Mouse (Mus musculus) natural killer cell, adult 2 months (primary cell): ENCODE results near the gene Stum.
"Not testable (repeated sequence)": the region's sequence is repeated elsewhere in the genome, so short reads cannot be mapped to it uniquely, and the experiment has no call there.

ENCODE experiments used
- DNase-seq, 2 experiments: peaks; one replicate each; pipeline ENCODE4 v3.0.0; 2022; ENCODE audit warnings: low spot score in 2 of 2

Gene Stum

GRCm38 (mm10) chr1:180406336-180407035, 76.8 kb downstream of the Stum start:
- DNase-seq = no peak

GRCm38 (mm10) chr1:180405576-180406335, 77.5 kb downstream of the Stum start:
- no peak for DNase-seq

DNA sequence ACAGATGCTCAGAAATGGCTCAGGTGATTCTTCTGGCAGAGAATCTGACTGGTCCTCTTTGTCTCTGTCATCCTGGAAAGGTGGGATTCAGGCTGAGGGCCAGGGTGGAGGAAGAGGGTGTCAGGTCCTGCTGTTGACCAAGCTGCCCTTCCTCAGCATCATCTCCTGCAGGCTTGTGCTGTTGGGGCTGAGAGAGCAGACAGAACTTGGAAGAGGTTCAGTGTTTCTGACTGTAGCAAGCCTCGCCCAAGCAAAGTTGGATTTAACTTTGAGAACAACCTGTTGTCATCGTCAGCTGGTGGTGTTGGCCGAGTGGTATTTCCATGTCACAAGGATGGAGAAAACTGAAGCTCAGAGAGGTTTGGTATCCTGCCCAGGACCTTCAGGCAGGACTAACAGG, 78.6 kb downstream of the Stum start:
- no peak for DNase-seq

DNA sequence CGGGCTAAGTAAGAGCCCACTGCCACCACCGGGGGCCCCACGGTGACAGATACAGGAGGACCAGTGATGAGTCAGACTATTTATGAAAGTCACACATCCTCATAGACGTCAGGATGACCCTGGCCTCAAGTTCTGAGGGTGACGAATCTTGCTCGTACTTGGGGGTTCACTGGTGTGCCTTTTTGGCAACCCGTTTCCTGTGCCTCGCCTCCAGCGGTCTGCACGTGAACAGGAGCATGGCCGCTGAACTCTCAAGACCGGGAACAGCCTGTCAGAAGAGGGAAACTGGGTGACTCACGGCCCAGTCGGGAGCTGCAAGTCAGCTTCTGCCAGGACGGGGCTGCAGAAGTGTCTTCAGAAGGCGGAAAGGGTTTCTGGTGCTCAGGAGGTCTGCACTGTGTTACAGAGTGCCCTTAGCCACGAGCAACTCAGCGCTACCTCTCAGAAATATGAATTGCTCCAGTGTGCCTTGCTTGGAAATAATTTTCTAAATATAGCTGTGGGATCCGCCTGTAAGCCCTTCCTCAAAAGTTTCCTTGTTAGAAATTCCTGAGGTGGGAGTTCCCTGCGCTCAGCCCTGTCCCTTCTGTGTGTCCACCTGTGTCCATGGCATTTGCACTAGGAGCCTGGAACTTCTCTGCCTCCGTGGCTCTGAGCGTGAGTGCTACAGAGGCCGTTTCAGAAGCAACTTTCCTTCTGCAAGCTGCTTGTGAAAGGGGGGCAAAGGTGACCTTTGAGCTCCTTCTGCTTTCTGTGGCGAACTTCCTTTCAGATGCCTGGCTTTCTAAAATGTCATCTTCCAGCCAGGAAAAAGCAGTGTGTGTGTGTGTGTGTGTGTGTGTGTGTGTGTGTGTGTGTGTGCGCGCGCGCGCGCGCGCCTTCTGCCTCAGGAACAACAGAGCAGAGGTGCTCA, 79.4 kb downstream of the Stum start:
- DNase-seq = peak; percentile 92 to 94

DNA sequence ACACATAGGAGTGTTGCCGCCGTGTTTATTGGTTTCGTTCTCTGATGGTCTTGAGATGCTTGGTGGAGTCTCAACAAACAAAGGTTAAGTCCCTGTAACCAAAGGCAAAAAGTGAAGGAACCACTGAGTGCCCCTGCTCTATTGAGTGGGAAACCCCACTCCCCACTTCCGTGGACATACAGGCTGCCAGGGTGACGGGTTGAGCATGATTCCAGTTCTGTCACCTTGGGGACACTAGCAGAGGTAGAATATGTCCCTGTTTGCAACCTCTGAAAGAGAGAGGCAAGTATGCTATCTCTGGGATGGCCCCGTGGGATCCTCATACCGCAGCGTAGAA, 80.0 kb downstream of the Stum start:
- DNase-seq = no peak

- DNase-seq = no peak
Measured at GRCm38 (mm10) chr1:180402481-180403081, 80.7 kb downstream of the Stum start.

DNA sequence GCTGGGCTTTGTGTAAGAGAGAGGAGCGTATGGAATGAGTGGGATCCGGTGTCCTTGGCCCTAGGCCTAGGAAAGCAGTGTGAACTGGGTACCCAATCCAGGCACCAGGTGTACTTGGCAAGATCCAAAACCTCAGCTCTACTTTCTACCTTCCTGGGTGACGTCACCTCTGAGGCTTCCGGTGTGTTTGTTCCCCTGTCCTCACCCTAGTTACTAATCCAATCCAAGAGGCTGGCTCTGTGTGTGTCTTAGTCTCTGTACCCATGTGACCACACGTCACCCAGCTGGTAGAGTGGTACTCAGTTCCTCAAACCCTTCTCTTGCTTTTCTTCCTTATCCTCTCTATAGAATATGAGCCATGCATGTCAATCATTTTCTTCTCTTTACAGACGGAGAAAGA, 81.6 kb downstream of the Stum start:
- DNase-seq = peak; percentile 59 to 86

DNA sequence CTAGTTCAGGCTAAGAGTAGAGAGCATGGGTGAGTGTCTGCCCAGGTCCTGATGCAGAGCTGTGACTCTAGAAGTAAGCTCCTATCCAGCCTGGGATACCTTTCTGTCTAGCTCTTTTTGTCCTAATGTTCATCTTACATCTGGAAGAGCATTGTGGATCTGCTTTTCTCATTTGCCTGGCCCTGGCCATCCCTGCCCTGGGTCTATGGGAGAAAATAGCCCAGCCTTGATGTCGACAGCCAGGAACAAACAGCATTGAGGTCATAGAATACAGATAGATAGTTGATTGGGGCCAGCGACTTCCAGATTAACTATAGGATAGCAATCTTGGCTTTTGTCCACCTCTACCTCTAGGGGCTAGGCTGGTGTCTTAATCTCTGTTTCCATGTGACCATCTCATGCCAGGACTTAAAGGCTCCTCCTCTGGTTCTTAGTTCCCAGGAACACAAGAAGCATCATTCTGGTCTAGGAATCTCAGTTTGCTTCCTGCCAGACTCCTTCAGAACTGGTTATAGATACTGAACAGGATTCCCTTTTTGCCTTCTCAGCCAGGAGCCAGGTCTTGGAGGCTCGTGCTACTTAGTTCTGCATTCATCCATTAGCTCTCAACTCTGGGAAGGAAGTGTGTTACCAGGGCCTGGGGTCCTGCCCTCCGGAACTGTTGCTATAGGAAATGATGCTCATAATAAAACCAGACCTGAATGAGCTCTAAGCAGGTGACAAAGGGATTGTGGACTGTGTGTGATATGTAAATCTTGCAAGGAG, 82.4 kb downstream of the Stum start:
- DNase-seq = no peak

DNA sequence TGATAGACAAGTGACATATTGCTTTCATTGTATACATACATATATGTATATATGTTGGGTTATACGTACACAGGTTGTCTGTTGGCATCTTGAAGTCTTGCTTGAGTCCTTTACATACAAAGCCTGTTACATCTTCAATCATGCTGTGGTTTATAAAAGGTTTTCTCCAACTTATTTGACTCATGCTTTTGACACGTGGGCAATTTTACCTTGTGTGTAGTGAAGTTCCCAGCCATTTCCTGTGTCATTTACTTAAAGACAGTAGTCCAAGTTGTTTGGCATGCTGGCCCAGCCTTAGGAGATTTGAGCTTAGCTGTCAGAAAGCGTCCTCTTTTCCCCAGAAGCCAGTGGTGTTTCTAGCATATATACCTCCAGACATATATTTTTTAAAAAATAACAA, 84.9 kb downstream of the Stum start:
- DNase-seq = peak in 1 of 2 experiments; percentile 46

- DNase-seq = no peak
Measured at GRCm38 (mm10) chr1:180397734-180398133, 85.6 kb downstream of the Stum start.

- DNase-seq = no peak
Measured at GRCm38 (mm10) chr1:180393873-180394272, 89.4 kb downstream of the Stum start.

GRCm38 (mm10) chr1:180393017-180393797, 90.1 kb downstream of the Stum start:
- peak; percentile 51 to 57 for DNase-seq

- DNase-seq = no peak
Measured at GRCm38 (mm10) chr1:180392137-180392798, 91.0 kb downstream of the Stum start.

DNA sequence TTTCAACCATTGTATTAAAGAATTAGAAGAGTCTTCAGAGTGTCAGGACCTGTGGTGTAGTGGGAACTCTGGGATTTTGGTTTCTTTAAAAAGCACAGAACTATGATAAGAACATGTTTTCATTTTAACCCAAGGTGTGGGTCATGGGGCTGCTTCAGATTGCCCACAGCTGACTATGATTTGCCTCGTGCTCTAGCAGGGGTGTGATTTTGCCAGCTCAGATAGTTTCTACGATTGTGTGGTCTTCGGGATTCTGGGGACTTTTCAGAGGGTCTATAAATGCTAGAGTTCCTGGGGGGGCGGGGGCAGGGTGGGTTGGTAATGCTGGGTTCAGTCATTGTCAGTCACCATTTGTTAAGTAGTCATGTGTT, 91.7 kb downstream of the Stum start:
- DNase-seq = no peak

- no peak for DNase-seq
Measured at GRCm38 (mm10) chr1:180390746-180391574, 92.3 kb downstream of the Stum start.

GRCm38 (mm10) chr1:180390321-180390731, 93.0 kb downstream of the Stum start:
- DNase-seq = peak; percentile 54 to 68

DNA sequence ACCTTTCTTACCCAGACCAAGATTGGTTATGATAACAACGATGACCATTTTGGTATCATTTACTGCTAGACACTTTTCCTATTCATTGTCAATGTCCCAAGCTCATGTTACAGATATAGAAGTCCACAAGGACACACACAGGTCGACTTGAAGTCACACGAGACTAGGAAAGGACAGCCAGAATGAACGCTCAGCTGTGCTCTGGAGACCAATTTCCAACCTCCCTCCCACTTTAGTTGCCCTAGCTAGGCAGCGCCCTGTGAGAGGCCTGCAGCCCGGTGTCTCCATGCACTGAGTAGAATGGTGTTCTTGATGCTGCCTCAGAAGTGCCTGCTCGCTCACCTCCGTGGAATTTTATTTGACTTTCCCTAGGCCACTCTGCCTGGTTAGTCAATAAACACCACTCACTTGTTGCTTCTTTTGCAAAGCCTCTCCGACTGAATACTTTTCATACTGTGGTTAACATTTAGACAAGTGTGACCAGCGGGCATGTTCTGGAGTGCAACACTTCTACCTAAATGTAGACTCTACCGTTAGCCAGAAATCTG, 94.0 kb downstream of the Stum start:
- not testable (repeated sequence) for DNase-seq

DNA sequence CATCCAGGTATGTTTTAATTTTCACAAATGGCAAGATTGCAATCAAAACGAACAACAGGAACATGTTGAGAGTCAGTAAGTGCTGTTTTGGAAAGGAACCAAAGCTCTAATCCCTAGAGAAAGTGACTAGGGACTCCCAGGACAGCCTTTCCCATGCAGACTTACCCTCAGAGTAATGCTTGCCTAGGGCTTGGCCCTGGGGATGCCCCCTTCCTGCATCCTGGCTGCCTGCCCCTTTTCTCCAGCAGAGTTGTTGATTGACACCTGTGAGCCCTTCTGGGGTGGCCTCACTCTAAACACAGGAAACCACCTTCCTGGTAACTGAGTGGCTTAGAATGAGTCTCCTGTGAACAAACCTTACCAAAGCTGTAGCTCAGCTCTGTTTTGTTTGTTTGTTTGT, 94.8 kb downstream of the Stum start:
- peak; percentile 54 to 61 for DNase-seq
